Mouse (Mus musculus) bone marrow macrophage, adult 2 months (primary cell): ENCODE measurements around the gene Ngly1.

Source experiments
- CTCF ChIP-seq: IDR thresholded peaks from 2 replicates; pipeline ENCODE4 v1.5.1; 2012; ENCODE audit warnings: low read depth, mild to moderate bottlenecking, low read length, moderate library complexity
- POLR2A ChIP-seq: IDR thresholded peaks from 2 replicates; pipeline ENCODE4 v1.6.1; 2012; ENCODE audit warnings: mild to moderate bottlenecking, low read depth, low read length, borderline replicate concordance

DNA sequence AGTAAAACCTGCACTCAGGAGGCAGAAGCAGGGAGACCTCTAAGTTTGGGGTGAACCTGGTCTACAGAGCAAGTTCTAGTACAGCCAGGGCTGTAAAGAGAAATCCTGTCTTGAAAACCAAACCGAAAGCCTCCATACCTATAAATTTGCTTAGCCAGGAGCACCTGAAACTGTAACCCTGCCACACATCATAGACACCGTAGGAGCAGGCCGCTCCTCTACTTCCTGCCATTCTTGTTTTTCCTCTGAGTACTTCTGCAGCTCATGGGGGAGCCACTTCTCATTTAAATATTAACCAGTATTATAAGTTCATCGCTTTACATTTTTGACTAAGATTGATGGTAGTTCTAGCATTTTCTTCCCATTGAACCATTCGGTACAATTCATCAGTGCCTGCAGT is 17.9 kb downstream of the Ngly1 start:
- TF ChIP-seq CTCF (no peak), POLR2A (no peak)
